Mouse (Mus musculus) neural tube, embryonic 13.5 days (tissue): ENCODE results near the gene Kazald1. TPM values are rescaled to one million over a fixed set of nuclear protein-coding genes. Genes with fewer than 3 reads are reported as not detected.

Experiments used
- ATAC-seq: fragments of 200-750 bp; cut with Nextera tagmentation; 2 replicates; pipeline ENCODE4 v1.8.0; 2017; ENCODE audit warnings: low read depth, mild to moderate bottlenecking, moderate TSS enrichment, moderate library complexity
- H3K27ac ChIP-seq: fragments of 300-500 bp; sonication (generic); replicated peaks from 2 replicates; pipeline ENCODE4 v1.5.1; 2015; ENCODE audit warnings: moderate library complexity, mild to moderate bottlenecking, inconsistent platforms
- H3K27me3 ChIP-seq: fragments of 300-500 bp; sonication (generic); 2 replicates; pipeline ENCODE4 v1.6.1; 2015; ENCODE audit warnings: mild to moderate bottlenecking, inconsistent platforms
- H3K36me3 ChIP-seq: fragments of 300-500 bp; sonication (generic); 2 replicates; pipeline ENCODE4 v1.6.1; 2015; ENCODE audit warnings: mild to moderate bottlenecking, inconsistent platforms
- H3K4me1 ChIP-seq: fragments of 300-500 bp; sonication (generic); replicated peaks from 2 replicates; pipeline ENCODE4 v1.6.1; 2015; ENCODE audit warnings: inconsistent platforms
- H3K4me2 ChIP-seq: fragments of 300-500 bp; sonication (generic); 2 replicates; pipeline ENCODE4 v1.6.1; 2015; ENCODE audit warnings: inconsistent platforms, mild to moderate bottlenecking, moderate library complexity
- H3K4me3 ChIP-seq: fragments of 300-500 bp; sonication (generic); 2 replicates; pipeline ENCODE4 v1.5.1; 2015; ENCODE audit warnings: mild to moderate bottlenecking, inconsistent platforms
- H3K9ac ChIP-seq: fragments of 300-500 bp; sonication (generic); 2 replicates; pipeline ENCODE4 v1.6.1; 2015; ENCODE audit warnings: moderate library complexity, mild to moderate bottlenecking, inconsistent platforms
- H3K9me3 ChIP-seq: fragments of 300-500 bp; sonication (generic); 2 replicates; pipeline ENCODE4 v1.6.1; 2016; ENCODE audit warnings: inconsistent platforms
- WGBS: fragments of 180-500 bp; shearing (Covaris S2); methylation state at CpG from one replicate; pipeline ENCODE4 v1.1.7; 2015; 5-methylcytosine and 5-hydroxymethylcytosine counted together
- polyA plus RNA-seq: library from polyadenylated mRNA; unstranded; fragments of >200 nt; fragmentation: Nextera tagmentation; extraction: Ambion mirVana; gene quantifications from 2 replicates; pipeline ENCODE4 v1.2.1, GENCODE M21; 2015

The Kazald1 gene
- polyA plus RNA-seq, 1 experiment from 2014 or later, result 2.5 TPM

GRCm38 (mm10) chr19:45054892-45055690 lies 19.9 kb upstream of the Kazald1 start:
- no peak overlapping the region for H3K9ac ChIP-seq
- no peak for ATAC-seq
- H3K36me3 ChIP-seq, result peaks cover 54% of the 10 kb centered on the region
- H3K27me3 ChIP-seq, result no peaks in the 10 kb centered on the region
- 83% methylated on average over 6 of the region's 6 CpGs for WGBS
- H3K9me3 ChIP-seq, result no peaks in the 10 kb centered on the region
- H3K27ac ChIP-seq, result no peak overlapping the region
- no peak overlapping the region for H3K4me2 ChIP-seq
- no peak overlapping the region for H3K4me3 ChIP-seq
- peaks cover 36% of the 10 kb centered on the region for H3K4me1 ChIP-seq

GRCm38 (mm10) chr19:45056364-45056763 lies 18.7 kb upstream of the Kazald1 start:
- no peak for ATAC-seq
- peak overlapping the region; percentile 92 for H3K4me2 ChIP-seq
- 50% methylated on average over 4 of the region's 4 CpGs for WGBS
- peaks cover 30% of the 10 kb centered on the region for H3K4me1 ChIP-seq
- no peak overlapping the region for H3K9ac ChIP-seq
- H3K27ac ChIP-seq, result 0 out of 2 replicates have a peak overlapping the region, but pooled peaks have one; percentile 54
- H3K36me3 ChIP-seq, result peaks cover 41% of the 10 kb centered on the region
- no peaks in the 10 kb centered on the region for H3K27me3 ChIP-seq
- no peak overlapping the region for H3K4me3 ChIP-seq
- H3K9me3 ChIP-seq, result no peaks in the 10 kb centered on the region

GRCm38 (mm10) chr19:45056908-45057698 lies 17.9 kb upstream of the Kazald1 start:
- peak overlapping the region; percentile 98 for H3K27ac ChIP-seq
- H3K4me2 ChIP-seq, result peak overlapping the region; percentile 92
- H3K9ac ChIP-seq, result peak overlapping the region; percentile 94
- no peaks in the 10 kb centered on the region for H3K27me3 ChIP-seq
- H3K36me3 ChIP-seq, result peaks cover 33% of the 10 kb centered on the region
- H3K4me1 ChIP-seq, result peaks cover 30% of the 10 kb centered on the region
- ATAC-seq, result no peak
- H3K4me3 ChIP-seq, result peak overlapping the region; percentile 65
- WGBS, result 81% methylated on average over 7 of the region's 7 CpGs
- no peaks in the 10 kb centered on the region for H3K9me3 ChIP-seq

GRCm38 (mm10) chr19:45057724-45058112 lies 17.3 kb upstream of the Kazald1 start:
- H3K27me3 ChIP-seq, result no peaks in the 10 kb centered on the region
- no peaks in the 10 kb centered on the region for H3K9me3 ChIP-seq
- H3K4me2 ChIP-seq, result peak overlapping the region; percentile 92
- peak overlapping the region; percentile 65 for H3K4me3 ChIP-seq
- ATAC-seq, result no peak
- peaks cover 27% of the 10 kb centered on the region for H3K36me3 ChIP-seq
- H3K4me1 ChIP-seq, result peaks cover 30% of the 10 kb centered on the region
- 52% methylated on average over 7 of the region's 7 CpGs for WGBS
- H3K27ac ChIP-seq, result peak overlapping the region; percentile 98
- H3K9ac ChIP-seq, result peak overlapping the region; percentile 94

GRCm38 (mm10) chr19:45058113-45058839 lies 16.8 kb upstream of the Kazald1 start:
- H3K4me3 ChIP-seq, result peak overlapping the region; percentile 65
- peak; percentile 95 for ATAC-seq
- no peaks in the 10 kb centered on the region for H3K27me3 ChIP-seq
- H3K9ac ChIP-seq, result peak overlapping the region; percentile 94
- peaks cover 30% of the 10 kb centered on the region for H3K4me1 ChIP-seq
- H3K4me2 ChIP-seq, result peak overlapping the region; percentile 92
- H3K36me3 ChIP-seq, result peaks cover 22% of the 10 kb centered on the region
- peak overlapping the region; percentile 98 for H3K27ac ChIP-seq
- H3K9me3 ChIP-seq, result no peaks in the 10 kb centered on the region
- under 1% methylated on average over 34 of the region's 34 CpGs for WGBS

- Histone ChIP-seq H3K27me3 (no peaks in the 10 kb centered on the region; the same call in 1 of the 2 replicates), H3K27ac (peak overlapping the region; percentile 98), H3K4me2 (peak overlapping the region; percentile 92), H3K4me1 (peaks cover 32% of the 10 kb centered on the region), H3K36me3 (peaks cover 16% of the 10 kb centered on the region), H3K9ac (peak overlapping the region; percentile 94), H3K4me3 (peak overlapping the region; percentile 65), H3K9me3 (no peaks in the 10 kb centered on the region)
- peak; percentile 4 for ATAC-seq
- WGBS, result under 1% methylated on average over 14 of the region's 14 CpGs
Observed at GRCm38 (mm10) chr19:45058841-45059240, 16.2 kb upstream of the Kazald1 start.

- no peak for ATAC-seq
- Histone ChIP-seq H3K27ac (no peak overlapping the region; the same call in 1 of the 2 replicates), H3K36me3 (no peaks in the 10 kb centered on the region), H3K4me3 (no peak overlapping the region; the same call in 1 of the 2 replicates), H3K4me2 (peak overlapping the region; percentile 18; the same call in 1 of the 2 replicates), H3K9me3 (no peaks in the 10 kb centered on the region), H3K27me3 (peaks cover 49% of the 10 kb centered on the region), H3K4me1 (peaks cover 27% of the 10 kb centered on the region), H3K9ac (peak overlapping the region; percentile 47; the same call in 1 of the 2 replicates)
- WGBS, result 45% methylated on average over 20 of the region's 20 CpGs
Observed at GRCm38 (mm10) chr19:45063565-45064292, 11.3 kb upstream of the Kazald1 start.

GRCm38 (mm10) chr19:45065226-45065625 lies 9.8 kb upstream of the Kazald1 start:
- H3K36me3 ChIP-seq, result no peaks in the 10 kb centered on the region
- H3K4me3 ChIP-seq, result no peak overlapping the region
- peaks cover 64% of the 10 kb centered on the region for H3K27me3 ChIP-seq
- peaks cover 19% of the 10 kb centered on the region for H3K4me1 ChIP-seq
- H3K4me2 ChIP-seq, result no peak overlapping the region
- no peak overlapping the region for H3K27ac ChIP-seq
- no peaks in the 10 kb centered on the region for H3K9me3 ChIP-seq
- H3K9ac ChIP-seq, result peak overlapping the region; percentile 0; the same call in 1 of the 2 replicates
- no peak for ATAC-seq
- 2% methylated on average over 21 of the region's 21 CpGs for WGBS

- 10% methylated on average over 17 of the region's 17 CpGs for WGBS
- Histone ChIP-seq H3K9me3 (no peaks in the 10 kb centered on the region), H3K27me3 (peaks cover 83% of the 10 kb centered on the region)
Observed at GRCm38 (mm10) chr19:45067170-45067569, 7.9 kb upstream of the Kazald1 start.

GRCm38 (mm10) chr19:45067758-45068510 lies 7.1 kb upstream of the Kazald1 start:
- H3K36me3 ChIP-seq, result no peaks in the 10 kb centered on the region
- H3K27me3 ChIP-seq, result peaks cover 88% of the 10 kb centered on the region
- H3K4me3 ChIP-seq, result no peak overlapping the region
- no peak overlapping the region for H3K27ac ChIP-seq
- 77% methylated on average over 7 of the region's 7 CpGs for WGBS
- no peak for ATAC-seq
- H3K9ac ChIP-seq, result no peak overlapping the region
- peaks cover 19% of the 10 kb centered on the region for H3K4me1 ChIP-seq
- no peaks in the 10 kb centered on the region for H3K9me3 ChIP-seq
- no peak overlapping the region for H3K4me2 ChIP-seq

More at GRCm38 (mm10) chr19:45067170-45067569, 7.9 kb upstream of the Kazald1 start:
- no peak for ATAC-seq
- H3K4me3 ChIP-seq, result no peak overlapping the region
- no peak overlapping the region for H3K4me2 ChIP-seq
- H3K36me3 ChIP-seq, result no peaks in the 10 kb centered on the region
- H3K9ac ChIP-seq, result no peak overlapping the region
- H3K4me1 ChIP-seq, result peaks cover 19% of the 10 kb centered on the region
- no peak overlapping the region for H3K27ac ChIP-seq
